Mouse (Mus musculus) ES-Bruce4 (cell line): ENCODE measurements around the gene Gm17545. TPM values are rescaled to one million over a fixed set of nuclear protein-coding genes. Genes with fewer than 3 reads are reported as not detected.
A peak's percentile ranks its signal among the peaks of the same experiment; 100 is the strongest.

ENCODE experiments used
- H3K27ac ChIP-seq: 2 replicates; pipeline ENCODE4 v1.5.1; 2012; ENCODE audit warnings: low read length, inconsistent platforms; ENCODE audit not compliant: insufficient read depth
- H3K27me3 ChIP-seq: 2 replicates; pipeline ENCODE4 v1.6.1; 2012; ENCODE audit warnings: mild to moderate bottlenecking, low read length, inconsistent platforms; ENCODE audit not compliant: control insufficient read depth, poor library complexity, insufficient read depth, severe bottlenecking
- H3K36me3 ChIP-seq: 2 replicates; pipeline ENCODE4 v1.6.1; 2012; ENCODE audit warnings: inconsistent platforms, mild to moderate bottlenecking, low read length, moderate library complexity; ENCODE audit not compliant: control insufficient read depth, poor library complexity, insufficient read depth, severe bottlenecking
- H3K4me1 ChIP-seq: one replicate; pipeline ENCODE4 v1.8.1; 2011; ENCODE audit warnings: low read length; ENCODE audit not compliant: control insufficient read depth, insufficient read depth
- H3K4me3 ChIP-seq: 2 replicates; pipeline ENCODE4 v1.5.1; 2011; ENCODE audit warnings: low read depth, mild to moderate bottlenecking, low read length
- H3K9ac ChIP-seq: 2 replicates; pipeline ENCODE4 v1.6.1; 2012; ENCODE audit warnings: low read depth, mild to moderate bottlenecking, inconsistent platforms; ENCODE audit not compliant: poor library complexity, severe bottlenecking
- H3K9me3 ChIP-seq: replicated peaks from 2 replicates; pipeline ENCODE4 v1.6.1; 2012; ENCODE audit warnings: mild to moderate bottlenecking, low read length, inconsistent platforms; ENCODE audit not compliant: control insufficient read depth, poor library complexity, insufficient read depth, severe bottlenecking
- CTCF ChIP-seq: IDR thresholded peaks from one replicate; pipeline ENCODE4 v1.8.1; 2011; ENCODE audit warnings: low read depth, low read length
- EP300 ChIP-seq: IDR thresholded peaks from 2 replicates; pipeline ENCODE4 v1.6.1; 2011; ENCODE audit warnings: low read depth, low read length; ENCODE audit not compliant: insufficient read depth
- POLR2A ChIP-seq: IDR thresholded peaks from one replicate; pipeline ENCODE4 v1.8.1; 2011; ENCODE audit warnings: low read length; ENCODE audit not compliant: insufficient read depth
- polyA plus RNA-seq: library from polyadenylated mRNA; stranded (reverse); fragments of >200 nt; gene quantifications from 2 replicates; pipeline ENCODE4 v1.2.4, GENCODE M21; 2011; ENCODE audit warnings: low read depth; ENCODE audit not compliant: missing spikeins, insufficient read depth, insufficient read length

Gm17545 gene
- polyA plus RNA-seq, 1 experiment: not detected

GRCm38 (mm10) chr9:22494203-22494807 is 40.2 kb downstream of the Gm17545 start:
- H3K9me3 ChIP-seq: no peaks in the 10 kb centered on the region
- no peaks in the 10 kb centered on the region for H3K4me1 ChIP-seq
- H3K27me3 ChIP-seq: no peaks in the 10 kb centered on the region
- TF ChIP-seq CTCF (peak; percentile 43), EP300 (no peak)
- no peak overlapping the region for H3K27ac ChIP-seq
- H3K36me3 ChIP-seq: no peaks in the 10 kb centered on the region
- no peak overlapping the region for H3K9ac ChIP-seq
- no peak overlapping the region for H3K4me3 ChIP-seq

DNA sequence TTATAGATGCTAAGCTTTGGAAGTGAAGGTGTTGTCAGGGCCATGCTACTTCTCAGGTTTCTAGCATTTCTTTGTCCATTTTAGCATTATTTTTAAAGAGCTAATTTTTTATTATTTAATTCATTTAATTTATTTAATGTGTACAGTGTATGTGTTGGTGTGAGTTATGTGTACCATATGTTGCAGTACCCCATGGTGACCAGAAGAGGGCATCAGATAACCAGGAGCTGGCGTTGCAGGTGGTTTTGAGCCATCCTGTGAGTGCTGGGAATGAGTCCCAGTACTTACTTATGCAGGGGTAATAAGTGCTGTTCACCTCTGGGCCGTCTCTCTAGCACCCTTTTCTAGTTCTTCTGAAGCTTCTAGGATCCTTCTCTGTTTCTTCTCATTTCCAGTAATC is 41.0 kb downstream of the Gm17545 start:
- Histone ChIP-seq H3K36me3 (no peaks in the 10 kb centered on the region), H3K27ac (no peak overlapping the region), H3K9ac (no peak overlapping the region), H3K27me3 (no peaks in the 10 kb centered on the region), H3K4me3 (no peak overlapping the region), H3K9me3 (no peaks in the 10 kb centered on the region), H3K4me1 (no peaks in the 10 kb centered on the region)
- TF ChIP-seq CTCF (peak; percentile 34), POLR2A (no peak)

DNA sequence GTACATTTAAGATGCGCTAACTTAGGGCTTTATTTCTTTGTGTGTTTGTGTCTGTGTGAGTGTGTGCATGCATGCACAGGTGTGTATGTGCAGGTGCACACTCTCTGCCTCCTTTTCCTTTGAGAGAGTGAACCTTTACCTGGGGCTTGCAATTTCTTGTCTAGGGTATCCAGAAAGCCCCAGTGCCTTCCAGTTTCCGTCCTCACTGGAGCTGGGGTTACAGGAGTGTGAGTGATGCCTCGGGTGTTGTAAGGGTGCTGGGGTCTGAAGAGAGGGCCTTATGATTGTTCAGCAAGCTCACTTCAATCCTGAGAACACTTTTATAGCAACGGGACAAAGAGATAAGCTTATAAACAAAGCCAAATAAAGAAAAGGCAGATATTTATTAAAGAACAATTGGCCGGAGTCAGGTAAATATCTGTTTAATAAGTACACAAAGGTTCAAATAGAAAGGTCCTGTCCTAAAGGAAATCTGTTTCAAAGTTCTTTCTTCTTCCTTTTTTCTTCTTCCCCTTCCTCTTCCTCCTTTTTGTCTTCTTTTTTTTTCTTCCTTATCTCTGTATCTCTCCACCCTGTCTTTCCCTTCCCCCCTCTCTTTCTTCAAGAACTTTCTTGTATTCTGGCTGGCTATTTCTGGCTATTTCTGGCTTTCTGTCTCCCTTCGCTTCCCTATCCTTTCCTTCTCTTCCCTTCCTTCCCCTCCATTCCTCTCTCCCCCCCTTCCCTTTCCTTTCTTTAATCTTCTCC is 43.1 kb downstream of the Gm17545 start:
- H3K4me1 ChIP-seq: no peaks in the 10 kb centered on the region
- no peaks in the 10 kb centered on the region for H3K36me3 ChIP-seq
- TF ChIP-seq EP300: no peak
- TF ChIP-seq POLR2A: no peak
- no peak for TF ChIP-seq CTCF
- no peak overlapping the region for H3K9ac ChIP-seq
- H3K27me3 ChIP-seq: no peaks in the 10 kb centered on the region
- no peak overlapping the region for H3K4me3 ChIP-seq
- no peaks in the 10 kb centered on the region for H3K9me3 ChIP-seq
- no peak overlapping the region for H3K27ac ChIP-seq

DNA sequence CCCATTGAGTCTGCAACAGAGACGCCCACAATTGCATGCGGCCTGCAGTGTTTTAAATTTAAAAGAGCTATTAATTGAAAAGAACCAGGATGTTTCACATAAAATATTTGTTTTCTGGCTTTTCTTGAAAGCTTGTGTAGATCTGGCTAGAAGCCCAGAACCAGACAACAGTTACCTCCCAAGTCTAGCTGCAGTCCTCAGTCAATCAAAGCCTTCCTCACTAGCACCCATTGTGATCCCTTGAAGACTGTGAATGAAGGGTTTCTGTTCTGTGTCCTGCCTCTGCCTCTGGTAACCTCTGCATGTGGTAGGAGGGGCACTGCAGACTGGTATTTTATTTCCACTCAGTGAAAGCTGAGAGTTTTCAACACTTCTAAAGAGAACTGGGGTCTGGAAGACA is 48.9 kb downstream of the Gm17545 start:
- Histone ChIP-seq H3K36me3 (no peaks in the 10 kb centered on the region), H3K9me3 (no peaks in the 10 kb centered on the region), H3K27ac (no peak overlapping the region), H3K27me3 (no peaks in the 10 kb centered on the region), H3K4me1 (no peaks in the 10 kb centered on the region), H3K9ac (no peak overlapping the region), H3K4me3 (no peak overlapping the region)
- TF ChIP-seq POLR2A (no peak), EP300 (no peak), CTCF (no peak)

- TF ChIP-seq CTCF (no peak), POLR2A (no peak), EP300 (no peak)
- Histone ChIP-seq H3K27me3 (no peaks in the 10 kb centered on the region), H3K9me3 (no peaks in the 10 kb centered on the region), H3K9ac (no peak overlapping the region), H3K36me3 (no peaks in the 10 kb centered on the region), H3K27ac (no peak overlapping the region), H3K4me1 (no peaks in the 10 kb centered on the region), H3K4me3 (no peak overlapping the region)
These were observed 49.5 kb downstream of the Gm17545 start for GRCm38 (mm10) chr9:22503581-22503980.

DNA sequence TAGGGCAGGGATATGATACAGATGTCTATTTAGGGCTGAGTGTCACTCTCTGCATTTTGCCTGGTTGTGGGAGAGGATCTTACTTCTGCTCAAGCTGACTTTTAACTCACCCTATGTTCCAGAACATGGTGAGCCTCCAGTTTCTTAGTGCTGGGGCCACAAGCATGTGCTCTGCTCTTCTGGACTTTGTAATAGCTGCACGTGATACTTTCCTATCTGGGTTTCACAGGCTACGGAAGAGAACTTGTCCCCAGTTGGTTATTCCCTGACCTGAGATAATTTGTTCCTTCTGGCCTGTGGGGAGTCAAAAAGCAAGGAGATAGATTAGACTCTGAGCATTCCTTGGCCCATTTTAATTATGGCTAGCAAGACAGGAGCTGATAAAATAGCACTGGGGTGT is 51.5 kb downstream of the Gm17545 start:
- Histone ChIP-seq H3K4me1 (no peaks in the 10 kb centered on the region), H3K9ac (no peak overlapping the region), H3K27me3 (no peaks in the 10 kb centered on the region), H3K36me3 (no peaks in the 10 kb centered on the region), H3K4me3 (no peak overlapping the region), H3K9me3 (no peaks in the 10 kb centered on the region), H3K27ac (no peak overlapping the region)
- TF ChIP-seq EP300 (no peak), POLR2A (no peak), CTCF (no peak)

Other genes with a start within 250 kb of the Gm17545 start
- 34.4 and 41.6 TPM in 2 replicates for gene Zfp809, start 228.6 kb upstream of the Gm17545 start, polyA plus RNA-seq
- gene Zfp599, start 194.4 kb upstream of the Gm17545 start, polyA plus RNA-seq: 10.8 and 11.4 TPM in 2 replicates
- gene Zfp810, start 146.6 kb upstream of the Gm17545 start, polyA plus RNA-seq: 8.4 and 10.7 TPM in 2 replicates
- 155 and 169 TPM in 2 replicates for gene Anln, start 65.1 kb upstream of the Gm17545 start, polyA plus RNA-seq
- 2.7 and 3.8 TPM in 2 replicates for gene 9530077C05Rik, start 42.8 kb upstream of the Gm17545 start, polyA plus RNA-seq
- 41.5 and 42.8 TPM in 2 replicates for gene Rp9, start 15.5 kb downstream of the Gm17545 start, polyA plus RNA-seq
- 17.9 and 20.3 TPM in 2 replicates for gene Bbs9, start 21.4 kb downstream of the Gm17545 start, polyA plus RNA-seq